Mouse (Mus musculus) megakaryocyte, embryonic 14.5 days (primary cell): ENCODE measurements around the gene Tbc1d8b.

Experiments
- FLI1 ChIP-seq: IDR thresholded peaks from 2 replicates; pipeline ENCODE4 v1.6.1; 2012; ENCODE audit warnings: low read length, inconsistent platforms, mixed read lengths
- GATA1 ChIP-seq: IDR thresholded peaks from 3 replicates; pipeline ENCODE4 v1.6.1; 2012; ENCODE audit warnings: mixed read lengths, low read length, inconsistent platforms, borderline replicate concordance

GRCm38 (mm10) chrX:139778886-139779285, 94.1 kb downstream of the Tbc1d8b start:
- TF ChIP-seq GATA1: no peak
- no peak for TF ChIP-seq FLI1
